Mouse (Mus musculus) lung, postnatal 0 days (tissue): ENCODE data around the gene Ankle1. TPM values are rescaled to one million over a fixed set of nuclear protein-coding genes. Genes with fewer than 3 reads are reported as not detected.

ENCODE experiments used
- ATAC-seq: fragments of 200-750 bp; cut with Nextera tagmentation; 2 replicates; pipeline ENCODE4 v1.8.0; 2017; ENCODE audit warnings: moderate library complexity
- DNase-seq: peaks from one replicate; pipeline ENCODE4 v3.0.0-alpha.2; 2016; ENCODE audit warnings: low spot score
- H3K27ac ChIP-seq: fragments of 300-500 bp; sonication (generic); 2 replicates; pipeline ENCODE4 v1.5.1; 2014; ENCODE audit warnings: antibody characterized with exemption, mild to moderate bottlenecking, low read length, mixed read lengths
- H3K27me3 ChIP-seq: fragments of 300-500 bp; sonication (generic); replicated peaks from 2 replicates; pipeline ENCODE4 v1.6.1; 2014; ENCODE audit warnings: low read length, mixed read lengths; ENCODE audit not compliant: insufficient read depth
- H3K36me3 ChIP-seq: fragments of 300-500 bp; sonication (generic); 2 replicates; pipeline ENCODE4 v1.6.1; 2014; ENCODE audit warnings: low read length, mixed read lengths; ENCODE audit not compliant: insufficient read depth
- H3K4me1 ChIP-seq: fragments of 300-500 bp; sonication (generic); 2 replicates; pipeline ENCODE4 v1.6.1; 2014; ENCODE audit warnings: antibody characterized with exemption, low read depth, low read length, mixed read lengths; ENCODE audit not compliant: insufficient read depth
- H3K4me2 ChIP-seq: fragments of 300-500 bp; sonication (generic); replicated peaks from 2 replicates; pipeline ENCODE4 v1.6.1; 2014; ENCODE audit warnings: low read depth, mild to moderate bottlenecking, low read length, moderate library complexity, mixed read lengths
- H3K4me3 ChIP-seq: fragments of 300-500 bp; sonication (generic); 2 replicates; pipeline ENCODE4 v1.5.1; 2014; ENCODE audit warnings: low read depth, low read length
- H3K9ac ChIP-seq: fragments of 300-500 bp; sonication (generic); replicated peaks from 2 replicates; pipeline ENCODE4 v1.6.1; 2014; ENCODE audit warnings: low read depth, mild to moderate bottlenecking
- H3K9me3 ChIP-seq: fragments of 300-500 bp; sonication (generic); 2 replicates; pipeline ENCODE4 v1.6.1; 2016; ENCODE audit warnings: low read length, mixed read lengths
- CTCF ChIP-seq: IDR thresholded peaks from 2 replicates; pipeline ENCODE4 v1.5.1; 2016; ENCODE audit warnings: antibody characterized with exemption, mild to moderate bottlenecking
- EP300 ChIP-seq: IDR thresholded peaks from 2 replicates; pipeline ENCODE4 v1.6.1; 2016; ENCODE audit warnings: antibody characterized with exemption, mild to moderate bottlenecking, control low read depth
- WGBS: fragments of 180-500 bp; shearing (Covaris S2); extraction: QIAGEN DNeasy Blood & Tissue Kit; methylation state at CpG from one replicate; pipeline ENCODE4 v1.1.7; 2014; 5-methylcytosine and 5-hydroxymethylcytosine counted together
- polyA plus RNA-seq: library from polyadenylated mRNA; unstranded; fragments of >200 nt; fragmentation: Nextera tagmentation; extraction: Ambion mirVana; gene quantifications from 2 replicates; pipeline ENCODE4 v1.2.1, GENCODE M21; 2015

Ankle1 gene
- polyA plus RNA-seq, 1 experiment from 2014 or later: 0.72 TPM

GRCm38 (mm10) chr8:71396639-71397305, 9.0 kb upstream of the Ankle1 start, which contains the start of gene Babam1:
Gene Babam1, plus strand, starts transcription at chr8:71396861.
- DNase-seq (peak; percentile 99), ATAC-seq (peak; percentile 97)
- no peaks in the 10 kb centered on the region for H3K9me3 ChIP-seq
- under 1% methylated on average over 34 of the region's 34 CpGs for WGBS
- peak within 1 kb of the TSS; percentile 57 for H3K9ac ChIP-seq
- H3K27me3 ChIP-seq: no peaks in the 10 kb centered on the region
- H3K4me3 ChIP-seq: peak within 1 kb of the TSS; percentile 59
- peak within 1 kb of the TSS; percentile 71 for H3K27ac ChIP-seq
- peaks cover 6% of the 10 kb centered on the region; the same call in 1 of the 2 replicates for H3K4me1 ChIP-seq
- no peak for TF ChIP-seq EP300
- no peak for TF ChIP-seq CTCF
- H3K4me2 ChIP-seq: peak within 1 kb of the TSS; percentile 64
- H3K36me3 ChIP-seq: 0 out of 2 replicates have a peak, but pooled peaks cover 5% of the 10 kb centered on the region

GRCm38 (mm10) chr8:71397701-71398100, 8.1 kb upstream of the Ankle1 start:
- DNase-seq (no peak), ATAC-seq (no peak)
- 76% methylated on average over 12 of the region's 12 CpGs for WGBS
- Histone ChIP-seq H3K9ac (peak overlapping the region; percentile 57; the same call in 1 of the 2 replicates), H3K27ac (no peak overlapping the region), H3K4me1 (peaks cover 6% of the 10 kb centered on the region; the same call in 1 of the 2 replicates), H3K27me3 (no peaks in the 10 kb centered on the region), H3K36me3 (0 out of 2 replicates have a peak, but pooled peaks cover 5% of the 10 kb centered on the region), H3K4me3 (0 out of 2 replicates have a peak overlapping the region, but pooled peaks have one; percentile 59), H3K4me2 (no peak overlapping the region), H3K9me3 (no peaks in the 10 kb centered on the region)
- TF ChIP-seq EP300: no peak
- TF ChIP-seq CTCF: no peak

DNA sequence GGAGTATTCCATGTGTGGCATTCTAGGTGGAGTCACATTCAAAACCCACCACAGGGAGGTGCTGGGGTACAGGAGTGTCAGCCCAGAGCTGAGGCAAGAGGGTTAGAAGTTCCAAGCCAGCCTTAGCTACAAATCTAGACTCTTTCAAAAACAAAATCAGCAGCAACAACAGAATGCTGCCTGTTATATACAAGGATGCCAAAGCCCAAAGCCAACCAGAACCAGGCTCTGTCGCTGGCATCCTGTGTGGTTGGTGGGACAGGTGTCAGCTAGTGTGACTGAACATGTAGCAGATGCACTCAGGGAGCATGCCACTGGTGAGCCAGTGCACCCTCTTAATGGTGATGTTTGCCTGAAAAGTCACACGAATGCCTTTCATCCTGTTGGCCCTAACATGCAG, 5.0 kb upstream of the Ankle1 start:
- H3K9ac ChIP-seq: no peak overlapping the region
- 0 out of 2 replicates have a peak, but pooled peaks cover 5% of the 10 kb centered on the region for H3K36me3 ChIP-seq
- no peak overlapping the region for H3K4me3 ChIP-seq
- H3K27ac ChIP-seq: no peak overlapping the region
- DNase-seq (no peak), ATAC-seq (no peak)
- no peak overlapping the region for H3K4me2 ChIP-seq
- 81% methylated on average over 2 of the region's 2 CpGs for WGBS
- TF ChIP-seq EP300 (no peak), CTCF (no peak)
- no peaks in the 10 kb centered on the region for H3K9me3 ChIP-seq
- H3K4me1 ChIP-seq: peaks cover 12% of the 10 kb centered on the region; the same call in 1 of the 2 replicates
- H3K27me3 ChIP-seq: no peaks in the 10 kb centered on the region

- DNase-seq: no peak
- H3K9me3 ChIP-seq: no peaks in the 10 kb centered on the region
- no peak overlapping the region for H3K9ac ChIP-seq
- peaks cover 15% of the 10 kb centered on the region; the same call in 1 of the 2 replicates for H3K4me1 ChIP-seq
- H3K36me3 ChIP-seq: 0 out of 2 replicates have a peak, but pooled peaks cover 5% of the 10 kb centered on the region
- no peak overlapping the region for H3K27ac ChIP-seq
- TF ChIP-seq EP300 (no peak), CTCF (no peak)
- H3K4me3 ChIP-seq: no peak overlapping the region
- ATAC-seq: no peak
- no peaks in the 10 kb centered on the region for H3K27me3 ChIP-seq
- no peak overlapping the region for H3K4me2 ChIP-seq
Measured at GRCm38 (mm10) chr8:71401454-71401853, 4.4 kb upstream of the Ankle1 start.

DNA sequence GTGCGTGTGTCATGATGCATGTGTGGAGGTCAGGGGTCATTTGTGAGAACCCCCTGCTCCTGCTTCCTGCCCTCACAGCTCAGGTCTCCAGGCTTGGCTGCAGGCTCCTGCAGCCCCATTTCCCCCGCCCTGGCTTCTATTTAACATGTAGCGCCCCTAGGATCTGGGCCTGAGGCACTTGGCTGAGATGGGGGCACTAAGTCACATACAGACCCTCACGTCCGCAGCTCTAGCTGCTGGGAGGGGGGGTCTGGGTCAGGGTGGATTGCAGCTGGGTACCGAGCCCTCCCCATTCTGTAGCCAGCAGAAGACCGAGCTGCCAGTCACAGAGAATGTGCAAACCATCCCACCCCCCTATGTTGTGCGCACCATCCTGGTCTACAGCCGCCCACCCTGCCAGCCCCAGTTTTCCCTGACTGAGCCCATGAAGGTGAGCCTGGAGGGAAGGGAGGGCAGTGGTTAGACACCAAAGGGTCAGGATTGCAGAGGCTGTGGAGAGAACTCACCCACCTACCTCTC, 3.3 kb upstream of the Ankle1 start:
- H3K36me3 ChIP-seq: 0 out of 2 replicates have a peak, but pooled peaks cover 5% of the 10 kb centered on the region
- no peak overlapping the region for H3K4me3 ChIP-seq
- no peak for DNase-seq
- no peak for TF ChIP-seq CTCF
- no peak for TF ChIP-seq EP300
- ATAC-seq: no peak
- no peaks in the 10 kb centered on the region for H3K27me3 ChIP-seq
- no peak overlapping the region for H3K4me2 ChIP-seq
- H3K27ac ChIP-seq: no peak overlapping the region
- H3K9me3 ChIP-seq: no peaks in the 10 kb centered on the region
- peaks cover 18% of the 10 kb centered on the region; the same call in 1 of the 2 replicates for H3K4me1 ChIP-seq
- no peak overlapping the region for H3K9ac ChIP-seq
- 85% methylated on average over 9 of the region's 9 CpGs for WGBS

GRCm38 (mm10) chr8:71403107-71403885, 2.5 kb upstream of the Ankle1 start:
- H3K9ac ChIP-seq: no peak overlapping the region
- no peak overlapping the region for H3K27ac ChIP-seq
- H3K4me2 ChIP-seq: no peak overlapping the region
- no peak overlapping the region for H3K4me3 ChIP-seq
- no peak for ATAC-seq
- 0 out of 2 replicates have a peak, but pooled peaks cover 5% of the 10 kb centered on the region for H3K36me3 ChIP-seq
- TF ChIP-seq EP300 (no peak), CTCF (no peak)
- no peaks in the 10 kb centered on the region for H3K27me3 ChIP-seq
- WGBS: 59% methylated on average over 6 of the region's 6 CpGs
- no peak for DNase-seq
- peaks cover 15% of the 10 kb centered on the region; the same call in 1 of the 2 replicates for H3K4me1 ChIP-seq
- no peaks in the 10 kb centered on the region for H3K9me3 ChIP-seq
